Mouse (Mus musculus) forebrain, embryonic 10.5 days (tissue): ENCODE results near the gene Aox4. TPM values are rescaled to one million over a fixed set of nuclear protein-coding genes. Genes with fewer than 3 reads are reported as not detected.

Source experiments
- DNase-seq: peaks from one replicate; pipeline ENCODE4 v3.0.0-alpha.2; 2017; ENCODE audit warnings: low spot score; ENCODE audit errors: extremely low spot score
- H3K27ac ChIP-seq: fragments of 300-500 bp; sonication (generic); 2 replicates; pipeline ENCODE4 v1.5.1; 2016; ENCODE audit warnings: mild to moderate bottlenecking
- H3K27me3 ChIP-seq: fragments of 300-500 bp; sonication (generic); 2 replicates; pipeline ENCODE4 v1.6.1; 2016; ENCODE audit warnings: mild to moderate bottlenecking; ENCODE audit not compliant: poor library complexity, severe bottlenecking
- H3K36me3 ChIP-seq: fragments of 300-500 bp; sonication (generic); replicated peaks from 2 replicates; pipeline ENCODE4 v1.6.1; 2016; ENCODE audit warnings: mild to moderate bottlenecking, moderate library complexity
- H3K4me1 ChIP-seq: fragments of 300-500 bp; sonication (generic); 2 replicates; pipeline ENCODE4 v1.6.1; 2016
- H3K4me3 ChIP-seq: fragments of 300-500 bp; sonication (generic); 2 replicates; pipeline ENCODE4 v1.5.1; 2016; ENCODE audit warnings: mild to moderate bottlenecking, moderate library complexity
- H3K9me3 ChIP-seq: fragments of 300-500 bp; sonication (generic); 2 replicates; pipeline ENCODE4 v1.6.1; 2016; ENCODE audit warnings: mild to moderate bottlenecking, moderate library complexity
- WGBS: fragments of 180-500 bp; shearing (Covaris S2); methylation state at CpG from one replicate; pipeline ENCODE4 v1.1.7; 2016; 5-methylcytosine and 5-hydroxymethylcytosine counted together
- polyA plus RNA-seq: library from polyadenylated mRNA; unstranded; fragments of >200 nt; fragmentation: Nextera tagmentation; extraction: Ambion mirVana; gene quantifications from 2 replicates; pipeline ENCODE4 v1.2.1, GENCODE M21; 2016

The Aox4 gene
- not detected in 2 replicates for polyA plus RNA-seq

DNA sequence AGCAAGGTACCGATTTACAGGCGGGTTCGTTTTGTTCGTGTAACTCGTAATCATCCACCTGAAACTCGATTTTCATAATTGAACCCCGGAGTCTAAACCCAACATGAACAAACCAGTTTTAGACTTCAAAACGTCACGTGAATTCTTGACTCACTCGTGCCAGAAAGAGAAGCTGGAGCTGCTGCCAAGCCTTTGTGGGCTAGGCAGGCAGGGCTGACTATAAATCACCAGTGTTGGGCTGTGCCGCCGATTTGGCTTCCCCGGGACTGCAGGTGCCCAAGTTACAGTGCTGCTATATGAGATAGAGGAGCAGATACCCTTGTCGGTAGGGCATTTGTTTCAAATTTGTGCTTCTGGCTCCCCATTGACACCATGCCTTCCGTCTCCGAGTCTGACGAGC, at the start of gene Aox4:
Aox4 (plus strand) TSS at position 195 of the 400 bp plus-strand sequence.
- Histone ChIP-seq H3K36me3 (no peaks in the 10 kb centered on the region), H3K4me3 (no peak within 1 kb of the TSS), H3K27me3 (no peaks in the 10 kb centered on the region), H3K9me3 (no peaks in the 10 kb centered on the region), H3K4me1 (no peaks in the 10 kb centered on the region), H3K27ac (no peak within 1 kb of the TSS)
- WGBS = 91% methylated on average over 17 of the region's 17 CpGs
- no peak for DNase-seq

DNA sequence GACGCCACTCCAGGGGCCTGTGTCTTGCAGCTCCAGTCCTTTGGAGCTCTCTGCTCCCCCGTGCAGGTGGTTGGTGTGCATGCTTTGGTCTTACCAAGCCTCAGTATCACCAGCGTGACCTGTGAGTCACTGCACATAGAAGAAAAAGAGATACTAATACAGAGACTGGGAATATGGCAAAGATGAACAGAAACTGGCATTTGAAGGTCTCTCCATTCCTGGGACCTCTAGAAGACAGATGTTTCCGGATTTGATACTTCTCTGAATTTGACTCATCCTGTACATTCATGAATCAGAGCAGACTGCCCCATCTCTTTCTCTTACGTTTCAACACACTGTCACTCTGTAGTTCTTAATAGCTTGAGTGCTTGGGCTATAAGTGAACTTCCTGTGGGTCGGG, 40.3 kb upstream of the Aox4 start:
- H3K4me3 ChIP-seq = no peak overlapping the region
- no peak overlapping the region for H3K27ac ChIP-seq
- no peaks in the 10 kb centered on the region; the same call in 1 of the 2 replicates for H3K27me3 ChIP-seq
- no peaks in the 10 kb centered on the region for H3K36me3 ChIP-seq
- no peaks in the 10 kb centered on the region for H3K9me3 ChIP-seq
- no peaks in the 10 kb centered on the region for H3K4me1 ChIP-seq
- DNase-seq = no peak
- WGBS = 84% methylated on average over 6 of the region's 6 CpGs

GRCm38 (mm10) chr1:58188514-58189175, 21.6 kb upstream of the Aox4 start:
- no peaks in the 10 kb centered on the region for H3K36me3 ChIP-seq
- WGBS = 64% methylated on average over 5 of the region's 5 CpGs
- no peaks in the 10 kb centered on the region for H3K9me3 ChIP-seq
- H3K4me1 ChIP-seq = peaks cover 6% of the 10 kb centered on the region; the same call in 1 of the 2 replicates
- DNase-seq = no peak
- H3K27me3 ChIP-seq = no peaks in the 10 kb centered on the region
- H3K4me3 ChIP-seq = no peak overlapping the region
- no peak overlapping the region for H3K27ac ChIP-seq

DNA sequence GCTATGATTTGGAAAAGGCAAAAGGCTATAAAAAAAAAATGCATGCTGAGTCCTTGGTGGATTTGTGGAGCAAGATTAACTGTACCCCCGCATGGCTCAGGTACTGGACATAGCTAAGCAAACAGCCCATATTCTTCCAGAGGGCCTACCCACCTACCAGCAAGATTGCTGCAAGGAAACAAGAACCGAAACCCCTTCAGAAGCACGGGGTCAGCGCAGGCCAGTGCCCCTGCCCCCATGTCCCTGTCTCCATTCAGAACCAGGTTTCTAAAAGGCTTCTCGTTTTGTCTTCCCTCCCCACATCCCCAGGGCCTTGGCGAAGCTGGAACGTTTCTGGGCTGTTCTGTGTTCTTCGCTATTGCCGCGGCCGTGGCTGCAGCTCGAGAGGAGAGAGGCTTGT, 15.9 kb upstream of the Aox4 start:
- Histone ChIP-seq H3K36me3 (no peaks in the 10 kb centered on the region), H3K9me3 (no peaks in the 10 kb centered on the region), H3K27me3 (no peaks in the 10 kb centered on the region), H3K4me1 (0 out of 2 replicates have a peak, but pooled peaks cover 5% of the 10 kb centered on the region), H3K27ac (no peak overlapping the region), H3K4me3 (no peak overlapping the region)
- no peak for DNase-seq
- WGBS = 85% methylated on average over 12 of the region's 12 CpGs

DNA sequence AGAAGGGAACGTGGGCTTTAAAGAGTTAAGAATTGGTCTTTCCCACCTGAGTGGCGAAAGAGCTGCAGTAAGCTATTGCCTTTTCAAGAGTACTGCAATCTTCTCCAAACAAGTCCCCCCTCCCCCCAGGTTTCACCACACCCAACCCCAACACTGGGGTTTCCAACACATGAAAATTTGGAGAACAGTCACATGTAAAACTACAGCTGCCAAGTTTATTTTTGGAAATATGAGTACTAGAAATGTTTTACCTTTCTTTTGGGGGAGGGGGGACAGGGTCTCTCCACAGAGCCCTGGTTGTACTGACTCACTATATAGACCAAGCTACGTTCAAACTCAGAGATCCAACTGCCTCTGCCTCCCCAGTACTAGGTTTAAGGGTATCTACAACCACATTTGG, 15.2 kb upstream of the Aox4 start:
- 0 out of 2 replicates have a peak, but pooled peaks cover 5% of the 10 kb centered on the region for H3K4me1 ChIP-seq
- no peak for DNase-seq
- H3K9me3 ChIP-seq = no peaks in the 10 kb centered on the region
- H3K27me3 ChIP-seq = no peaks in the 10 kb centered on the region
- no peak overlapping the region for H3K27ac ChIP-seq
- H3K4me3 ChIP-seq = no peak overlapping the region
- WGBS = 81% methylated on average over 3 of the region's 3 CpGs
- H3K36me3 ChIP-seq = no peaks in the 10 kb centered on the region

DNA sequence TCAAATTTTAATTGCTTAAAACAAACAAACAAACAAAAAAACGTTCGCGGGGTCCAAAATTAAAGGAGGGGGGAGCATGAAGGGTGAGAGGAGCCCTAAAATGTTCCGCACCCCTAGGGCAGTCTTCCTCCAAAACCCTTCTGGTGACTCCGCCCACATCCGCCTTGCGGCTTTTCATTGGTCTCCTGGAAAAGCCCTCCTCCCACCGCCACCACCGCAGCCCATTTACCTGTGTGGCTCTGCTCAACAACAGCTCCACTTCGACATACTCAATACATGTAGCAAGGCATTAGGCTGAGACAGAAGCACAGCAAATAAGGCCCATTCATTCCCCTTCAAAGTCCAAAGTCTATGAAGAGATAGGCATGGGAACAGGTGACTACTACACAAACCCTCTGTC, 14.7 kb upstream of the Aox4 start:
- no peaks in the 10 kb centered on the region for H3K9me3 ChIP-seq
- no peak for DNase-seq
- no peaks in the 10 kb centered on the region for H3K36me3 ChIP-seq
- H3K4me1 ChIP-seq = 0 out of 2 replicates have a peak, but pooled peaks cover 5% of the 10 kb centered on the region
- H3K4me3 ChIP-seq = no peak overlapping the region
- WGBS = 13% methylated on average over 10 of the region's 10 CpGs
- H3K27me3 ChIP-seq = no peaks in the 10 kb centered on the region
- no peak overlapping the region for H3K27ac ChIP-seq

DNA sequence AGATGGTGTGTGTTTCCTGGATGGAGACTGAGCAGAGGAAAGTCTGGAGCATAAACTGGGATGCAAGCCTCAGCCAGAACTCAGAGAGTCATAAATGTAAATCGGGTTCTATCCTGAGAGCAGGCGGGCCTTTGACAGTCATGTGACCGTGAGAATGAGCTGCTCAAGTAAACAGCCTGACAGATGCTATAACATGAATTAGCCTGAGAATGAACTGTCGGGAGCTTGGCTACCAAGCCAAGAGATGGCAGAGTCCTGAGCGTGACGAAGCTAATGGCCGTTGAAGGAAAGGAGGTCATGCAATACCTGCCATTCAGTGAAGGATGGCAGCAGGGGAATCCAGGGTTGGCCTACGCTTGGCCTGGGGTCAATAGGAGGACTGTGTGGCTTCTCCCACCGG, 13.2 kb upstream of the Aox4 start:
- H3K4me1 ChIP-seq = 0 out of 2 replicates have a peak, but pooled peaks cover 5% of the 10 kb centered on the region
- H3K4me3 ChIP-seq = no peak overlapping the region
- H3K9me3 ChIP-seq = no peaks in the 10 kb centered on the region
- H3K27me3 ChIP-seq = no peaks in the 10 kb centered on the region
- no peak for DNase-seq
- WGBS = 79% methylated on average over 9 of the region's 9 CpGs
- no peak overlapping the region for H3K27ac ChIP-seq
- no peaks in the 10 kb centered on the region for H3K36me3 ChIP-seq

DNA sequence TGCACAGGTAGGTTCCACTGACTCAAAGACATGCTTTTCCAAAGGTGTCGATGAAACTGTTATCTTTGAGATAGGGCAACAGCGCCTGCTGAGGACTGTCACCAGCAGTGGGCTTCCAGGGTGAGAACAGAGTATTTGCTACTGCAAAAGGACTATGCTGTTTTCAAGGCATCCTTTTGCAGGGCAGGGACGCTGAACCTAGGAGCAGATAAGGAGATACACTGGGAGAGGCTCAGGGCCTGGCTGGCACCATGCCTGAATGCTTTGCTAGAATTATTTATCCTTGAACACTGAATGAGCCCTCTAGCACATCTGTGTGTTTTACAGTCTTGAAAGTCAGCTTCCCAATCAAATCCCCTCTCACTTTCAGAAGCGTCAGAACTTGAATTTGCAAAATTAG, 11.8 kb upstream of the Aox4 start:
- Histone ChIP-seq H3K4me3 (no peak overlapping the region), H3K27ac (no peak overlapping the region), H3K4me1 (0 out of 2 replicates have a peak, but pooled peaks cover 5% of the 10 kb centered on the region), H3K9me3 (no peaks in the 10 kb centered on the region), H3K27me3 (no peaks in the 10 kb centered on the region), H3K36me3 (no peaks in the 10 kb centered on the region)
- 81% methylated on average over 4 of the region's 4 CpGs for WGBS
- no peak for DNase-seq

- WGBS = 88% methylated on average over 7 of the region's 7 CpGs
- H3K27ac ChIP-seq = no peak overlapping the region
- no peaks in the 10 kb centered on the region for H3K4me1 ChIP-seq
- no peaks in the 10 kb centered on the region for H3K36me3 ChIP-seq
- no peak overlapping the region for H3K4me3 ChIP-seq
- no peaks in the 10 kb centered on the region for H3K27me3 ChIP-seq
- DNase-seq = no peak
- H3K9me3 ChIP-seq = no peaks in the 10 kb centered on the region
Observed at GRCm38 (mm10) chr1:58212805-58213204, 2.6 kb downstream of the Aox4 start.

DNA sequence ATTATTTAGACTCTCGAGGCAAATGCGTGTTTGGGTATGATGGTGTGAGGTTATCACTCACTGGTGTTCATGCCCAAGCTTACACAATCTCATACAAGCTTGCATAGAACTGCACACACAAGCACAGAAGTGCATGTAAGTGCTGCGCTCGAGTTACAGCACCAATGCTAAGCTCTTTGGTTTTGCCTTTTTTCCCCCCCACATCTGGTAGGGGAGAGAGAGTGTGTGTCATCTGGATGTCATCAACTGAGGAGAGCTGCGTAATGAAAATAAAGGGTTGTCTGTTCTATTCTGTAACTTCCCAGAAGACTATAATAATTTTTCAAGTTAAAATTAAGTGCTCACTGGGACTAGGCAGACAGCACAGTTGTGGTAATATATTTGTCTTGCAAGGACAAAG, 3.6 kb downstream of the Aox4 start:
- Histone ChIP-seq H3K27me3 (no peaks in the 10 kb centered on the region), H3K27ac (no peak overlapping the region), H3K4me3 (no peak overlapping the region), H3K36me3 (no peaks in the 10 kb centered on the region), H3K4me1 (no peaks in the 10 kb centered on the region), H3K9me3 (no peaks in the 10 kb centered on the region)
- 84% methylated on average over 5 of the region's 5 CpGs for WGBS
- no peak for DNase-seq

GRCm38 (mm10) chr1:58215353-58215752, 5.2 kb downstream of the Aox4 start:
- Histone ChIP-seq H3K9me3 (no peaks in the 10 kb centered on the region), H3K4me1 (no peaks in the 10 kb centered on the region), H3K27me3 (no peaks in the 10 kb centered on the region), H3K27ac (no peak overlapping the region), H3K36me3 (no peaks in the 10 kb centered on the region), H3K4me3 (no peak overlapping the region)
- no peak for DNase-seq
- WGBS = 89% methylated on average over 4 of the region's 4 CpGs

DNA sequence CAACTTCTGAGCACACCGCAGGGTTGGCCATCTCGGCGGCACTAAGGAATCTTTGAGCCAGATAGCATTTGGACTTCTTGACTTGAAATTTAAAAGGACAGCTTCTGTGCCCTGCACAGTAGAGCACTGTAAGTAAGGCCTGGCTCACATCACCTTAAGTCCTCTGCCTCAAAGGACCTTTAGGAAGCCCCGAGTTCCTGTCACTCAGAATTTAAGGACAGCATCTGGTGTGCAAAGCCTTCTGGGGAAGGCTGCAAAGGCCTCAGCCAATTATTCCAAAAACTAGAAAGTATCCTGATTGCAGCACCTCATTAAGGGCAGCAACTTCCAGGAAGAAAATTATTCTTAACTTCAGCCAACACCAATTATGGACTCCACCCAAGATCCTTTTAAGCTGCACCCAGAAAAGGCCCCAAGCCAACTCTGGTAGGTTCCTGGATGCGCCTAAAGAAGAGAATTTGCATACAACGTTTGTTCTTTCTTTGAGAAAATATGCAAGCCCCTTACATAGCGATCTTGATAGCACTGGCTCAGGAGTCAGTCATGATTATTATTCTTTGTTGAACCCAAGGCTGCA, 5.8 kb downstream of the Aox4 start:
- no peak for DNase-seq
- no peaks in the 10 kb centered on the region for H3K9me3 ChIP-seq
- WGBS = 91% methylated on average over 7 of the region's 7 CpGs
- H3K4me3 ChIP-seq = no peak overlapping the region
- H3K27ac ChIP-seq = no peak overlapping the region
- H3K27me3 ChIP-seq = no peaks in the 10 kb centered on the region
- H3K4me1 ChIP-seq = no peaks in the 10 kb centered on the region
- no peaks in the 10 kb centered on the region for H3K36me3 ChIP-seq

DNA sequence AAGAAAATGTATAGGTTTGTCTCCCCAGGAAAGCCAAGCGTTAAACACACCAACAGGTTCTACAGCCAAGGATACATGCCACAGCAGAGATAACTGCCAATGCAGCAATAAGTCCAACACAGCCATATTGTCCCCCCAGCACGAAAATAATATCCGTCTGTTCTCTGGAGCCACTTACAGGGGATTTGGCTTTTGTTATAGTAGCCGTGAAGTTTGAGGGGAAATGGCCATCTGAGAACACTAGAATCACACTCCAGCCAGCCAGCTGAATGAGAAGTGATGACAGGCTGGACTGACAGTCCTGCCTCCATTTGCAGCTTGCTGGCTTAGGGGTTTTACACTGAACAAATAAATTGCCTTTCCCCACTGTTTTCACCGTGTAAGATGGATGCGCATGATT, 10.9 kb downstream of the Aox4 start:
- DNase-seq = no peak
- Histone ChIP-seq H3K27me3 (no peaks in the 10 kb centered on the region), H3K36me3 (no peaks in the 10 kb centered on the region), H3K4me3 (no peak overlapping the region), H3K4me1 (no peaks in the 10 kb centered on the region), H3K9me3 (no peaks in the 10 kb centered on the region), H3K27ac (no peak overlapping the region)
- WGBS = 83% methylated on average over 6 of the region's 6 CpGs
